Mouse (Mus musculus): ENCODE measurements at regions not wholly inside any gene's neighbourhood (a gene's known extent, or its start where the extent isn't known, plus 50 kb on each side); places are given as distances from the start of the nearest gene placed in this dataset.

- H3K27me3 ChIP-seq = no peaks in the 10 kb centered on the region
- 84% methylated on average over 17 of the region's 17 CpGs for WGBS
- ATAC-seq = no peak
- no peak overlapping the region for H3K27ac ChIP-seq
- no peak overlapping the region for H3K9ac ChIP-seq
- H3K4me2 ChIP-seq = no peak overlapping the region
- H3K9me3 ChIP-seq (replicated peaks) = no peaks in the 10 kb centered on the region
- no peak overlapping the region for H3K4me3 ChIP-seq
- H3K36me3 ChIP-seq (ENCODE audit: poor library complexity, severe bottlenecking) = no peaks in the 10 kb centered on the region
- H3K4me1 ChIP-seq = peaks cover 26% of the 10 kb centered on the region
These were observed 167.7 kb downstream of the Tex36 start for GRCm38 (mm10) chr7:133434027-133434820.

- H3K27me3 ChIP-seq = no peaks in the 10 kb centered on the region
- H3K4me1 ChIP-seq = peaks cover 13% of the 10 kb centered on the region; the same call in 1 of the 2 replicates
- no peak overlapping the region for H3K27ac ChIP-seq
- no peaks in the 10 kb centered on the region for H3K36me3 ChIP-seq (ENCODE audit: poor library complexity, severe bottlenecking)
- WGBS = 91% methylated on average over 1 of the region's 1 CpGs
- no peak overlapping the region for H3K4me2 ChIP-seq
- no peak overlapping the region for H3K4me3 ChIP-seq
- ATAC-seq = no peak
- H3K9me3 ChIP-seq (replicated peaks) = no peaks in the 10 kb centered on the region
- H3K9ac ChIP-seq = no peak overlapping the region
These were observed 169.6 kb downstream of the Tex36 start for GRCm38 (mm10) chr7:133432343-133432742.

GRCm38 (mm10) chr7:133402072-133402471 lies 199.9 kb downstream of the Tex36 start:
- Histone ChIP-seq H3K4me3 (no peak overlapping the region), H3K9ac (no peak overlapping the region), H3K4me1 (peaks cover 3% of the 10 kb centered on the region; the same call in 1 of the 2 replicates), H3K27ac (no peak overlapping the region), H3K36me3 (ENCODE audit: poor library complexity, severe bottlenecking) (no peaks in the 10 kb centered on the region), H3K27me3 (peaks cover 2% of the 10 kb centered on the region), H3K9me3 (replicated peaks) (no peaks in the 10 kb centered on the region), H3K4me2 (no peak overlapping the region)
- ATAC-seq = no peak
- 66% methylated on average over 2 of the region's 2 CpGs for WGBS

- 67% methylated on average over 4 of the region's 4 CpGs for WGBS
- Histone ChIP-seq H3K36me3 (ENCODE audit: poor library complexity, severe bottlenecking) (no peaks in the 10 kb centered on the region), H3K4me2 (no peak overlapping the region), H3K27ac (no peak overlapping the region), H3K9ac (no peak overlapping the region), H3K4me3 (no peak overlapping the region), H3K4me1 (peaks cover 3% of the 10 kb centered on the region; the same call in 1 of the 2 replicates), H3K27me3 (peaks cover 10% of the 10 kb centered on the region), H3K9me3 (replicated peaks) (no peaks in the 10 kb centered on the region)
- no peak for ATAC-seq
These were observed 201.3 kb downstream of the Tex36 start for GRCm38 (mm10) chr7:133400691-133401090.

GRCm38 (mm10) chr7:133388716-133389115 lies 213.2 kb downstream of the Tex36 start:
- H3K9me3 ChIP-seq (replicated peaks) = no peaks in the 10 kb centered on the region
- H3K4me3 ChIP-seq = no peak overlapping the region
- H3K4me2 ChIP-seq = no peak overlapping the region
- H3K27ac ChIP-seq = no peak overlapping the region
- no peak overlapping the region for H3K9ac ChIP-seq
- ATAC-seq = no peak
- no peaks in the 10 kb centered on the region for H3K4me1 ChIP-seq
- H3K36me3 ChIP-seq (ENCODE audit: poor library complexity, severe bottlenecking) = no peaks in the 10 kb centered on the region
- WGBS = 91% methylated on average over 6 of the region's 6 CpGs
- H3K27me3 ChIP-seq = peaks cover 6% of the 10 kb centered on the region; the same call in 1 of the 2 replicates

GRCm38 (mm10) chr7:133382032-133382712 lies 219.8 kb downstream of the Tex36 start:
- H3K36me3 ChIP-seq (ENCODE audit: poor library complexity, severe bottlenecking) = no peaks in the 10 kb centered on the region
- 69% methylated on average over 7 of the region's 7 CpGs for WGBS

GRCm38 (mm10) chr7:133379373-133379772 lies 222.6 kb downstream of the Tex36 start:
- WGBS = 94% methylated on average over 1 of the region's 1 CpGs
- ATAC-seq = no peak
- Histone ChIP-seq H3K9me3 (replicated peaks) (no peaks in the 10 kb centered on the region), H3K4me1 (0 out of 2 replicates have a peak, but pooled peaks cover 3% of the 10 kb centered on the region), H3K9ac (no peak overlapping the region), H3K27ac (no peak overlapping the region), H3K4me2 (no peak overlapping the region), H3K36me3 (ENCODE audit: poor library complexity, severe bottlenecking) (no peaks in the 10 kb centered on the region), H3K4me3 (no peak overlapping the region), H3K27me3 (no peaks in the 10 kb centered on the region)

More at GRCm38 (mm10) chr7:133382032-133382712, 219.8 kb downstream of the Tex36 start:
- no peak overlapping the region for H3K4me2 ChIP-seq
- H3K27ac ChIP-seq = no peak overlapping the region
- H3K9ac ChIP-seq = no peak overlapping the region
- H3K4me3 ChIP-seq = no peak overlapping the region
- H3K4me1 ChIP-seq = 0 out of 2 replicates have a peak, but pooled peaks cover 3% of the 10 kb centered on the region
- H3K27me3 ChIP-seq = no peaks in the 10 kb centered on the region
- H3K9me3 ChIP-seq (replicated peaks) = no peaks in the 10 kb centered on the region
- no peak for ATAC-seq

- WGBS = 92% methylated on average over 5 of the region's 5 CpGs
- H3K9me3 ChIP-seq (replicated peaks) = no peaks in the 10 kb centered on the region
- ATAC-seq = no peak
- no peaks in the 10 kb centered on the region for H3K27me3 ChIP-seq
- H3K4me1 ChIP-seq = 0 out of 2 replicates have a peak, but pooled peaks cover 3% of the 10 kb centered on the region
- H3K4me2 ChIP-seq = no peak overlapping the region
- no peaks in the 10 kb centered on the region for H3K36me3 ChIP-seq (ENCODE audit: poor library complexity, severe bottlenecking)
- no peak overlapping the region for H3K27ac ChIP-seq
- no peak overlapping the region for H3K9ac ChIP-seq
- no peak overlapping the region for H3K4me3 ChIP-seq
These were observed 223.6 kb downstream of the Tex36 start for GRCm38 (mm10) chr7:133378338-133378737.

GRCm38 (mm10) chr7:133376833-133377484 lies 225.0 kb downstream of the Tex36 start:
- Histone ChIP-seq H3K4me2 (no peak overlapping the region), H3K36me3 (ENCODE audit: poor library complexity, severe bottlenecking) (no peaks in the 10 kb centered on the region), H3K9me3 (replicated peaks) (no peaks in the 10 kb centered on the region), H3K27me3 (no peaks in the 10 kb centered on the region), H3K4me1 (0 out of 2 replicates have a peak, but pooled peaks cover 3% of the 10 kb centered on the region), H3K27ac (no peak overlapping the region), H3K9ac (no peak overlapping the region), H3K4me3 (no peak overlapping the region)
- ATAC-seq = no peak
- WGBS = 60% methylated on average over 8 of the region's 8 CpGs

GRCm38 (mm10) chr7:133372695-133373094 lies 229.3 kb downstream of the Tex36 start:
- H3K4me2 ChIP-seq = no peak overlapping the region
- no peak overlapping the region for H3K4me3 ChIP-seq
- H3K27me3 ChIP-seq = no peaks in the 10 kb centered on the region
- H3K9me3 ChIP-seq (replicated peaks) = no peaks in the 10 kb centered on the region
- H3K36me3 ChIP-seq (ENCODE audit: poor library complexity, severe bottlenecking) = no peaks in the 10 kb centered on the region
- WGBS = 57% methylated on average over 2 of the region's 2 CpGs
- H3K4me1 ChIP-seq = 0 out of 2 replicates have a peak, but pooled peaks cover 2% of the 10 kb centered on the region
- no peak for ATAC-seq
- no peak overlapping the region for H3K27ac ChIP-seq
- no peak overlapping the region for H3K9ac ChIP-seq

- H3K4me2 ChIP-seq = no peak overlapping the region
- WGBS = 96% methylated on average over 5 of the region's 5 CpGs
- no peaks in the 10 kb centered on the region for H3K9me3 ChIP-seq (replicated peaks)
- no peak for ATAC-seq
- H3K36me3 ChIP-seq (ENCODE audit: poor library complexity, severe bottlenecking) = no peaks in the 10 kb centered on the region
- no peak overlapping the region for H3K9ac ChIP-seq
- no peak overlapping the region for H3K27ac ChIP-seq
- no peaks in the 10 kb centered on the region for H3K4me1 ChIP-seq
- no peak overlapping the region for H3K4me3 ChIP-seq
- H3K27me3 ChIP-seq = no peaks in the 10 kb centered on the region
These were observed 231.4 kb downstream of the Tex36 start for GRCm38 (mm10) chr7:133370542-133370941.

GRCm38 (mm10) chr7:133364601-133365000 lies 237.4 kb downstream of the Tex36 start:
- WGBS = 12% methylated on average over 4 of the region's 4 CpGs

More at GRCm38 (mm10) chr7:133364601-133365000, 237.4 kb downstream of the Tex36 start:
- Histone ChIP-seq H3K27ac (no peak overlapping the region), H3K9ac (no peak overlapping the region), H3K36me3 (ENCODE audit: poor library complexity, severe bottlenecking) (no peaks in the 10 kb centered on the region), H3K4me1 (peaks cover 11% of the 10 kb centered on the region), H3K9me3 (replicated peaks) (no peaks in the 10 kb centered on the region), H3K4me2 (no peak overlapping the region), H3K4me3 (no peak overlapping the region), H3K27me3 (peaks cover 7% of the 10 kb centered on the region; the same call in 1 of the 2 replicates)
- no peak for ATAC-seq
